Mouse (Mus musculus) liver, adult 2 months (tissue): ENCODE measurements around the gene Dusp19. TPM values are rescaled to one million over a fixed set of nuclear protein-coding genes. Genes with fewer than 3 reads are reported as not detected.
A peak's percentile ranks its signal among the peaks of the same experiment; 100 is the strongest.

Experiments
- DNase-seq: peaks from one replicate; pipeline ENCODE4 v3.0.0-alpha.2; 2011; ENCODE audit warnings: low read depth, low spot score; ENCODE audit errors: extremely low read depth
- H3K27ac ChIP-seq: fragments of 200-500 bp; replicated peaks from 2 replicates; pipeline ENCODE4 v1.5.1; 2012; ENCODE audit warnings: low read depth, mild to moderate bottlenecking, control low read depth, inconsistent platforms, low read length; ENCODE audit not compliant: insufficient read depth
- H3K27me3 ChIP-seq: fragments of 200-500 bp; 2 replicates; pipeline ENCODE4 v1.6.1; 2012; ENCODE audit warnings: mild to moderate bottlenecking, moderate library complexity, low read length, inconsistent platforms; ENCODE audit not compliant: control insufficient read depth, insufficient read depth
- H3K36me3 ChIP-seq: fragments of 200-500 bp; 2 replicates; pipeline ENCODE4 v1.6.1; 2012; ENCODE audit warnings: low read length, inconsistent platforms; ENCODE audit not compliant: control insufficient read depth, insufficient read depth
- H3K4me1 ChIP-seq: fragments of 200-500 bp; 2 replicates; pipeline ENCODE4 v1.6.1; 2011; ENCODE audit warnings: low read length; ENCODE audit not compliant: control insufficient read depth, insufficient read depth
- H3K4me3 ChIP-seq: fragments of 200-500 bp; 2 replicates; pipeline ENCODE4 v1.5.1; 2011; ENCODE audit warnings: low read depth, mild to moderate bottlenecking, control low read depth, low read length, moderate library complexity; ENCODE audit not compliant: insufficient read depth
- H3K79me2 ChIP-seq: fragments of 200-500 bp; 2 replicates; pipeline ENCODE4 v1.6.1; 2012; ENCODE audit warnings: inconsistent platforms, mild to moderate bottlenecking, low read length, moderate library complexity; ENCODE audit not compliant: control insufficient read depth, insufficient read depth
- H3K9ac ChIP-seq: fragments of 200-500 bp; 2 replicates; pipeline ENCODE4 v1.6.1; 2012; ENCODE audit warnings: low read depth, mild to moderate bottlenecking, control low read depth, inconsistent platforms, low read length
- CTCF ChIP-seq: fragments of 200-500 bp; IDR thresholded peaks from 2 replicates; pipeline ENCODE4 v1.5.1; 2011; ENCODE audit warnings: low read depth, low read length, control low read depth
- POLR2A ChIP-seq: fragments of 200-500 bp; IDR thresholded peaks from 2 replicates; pipeline ENCODE4 v1.6.1; 2011; ENCODE audit warnings: low read length, control low read depth; ENCODE audit not compliant: insufficient read depth; ENCODE audit errors: extremely low read depth
- WGBS: fragments of 180-500 bp; shearing (Covaris S2); methylation state at CpG from one replicate; pipeline ENCODE4 v1.1.7; 2018; 5-methylcytosine and 5-hydroxymethylcytosine counted together
- polyA plus RNA-seq: library from polyadenylated mRNA; depleted of rRNA; stranded (reverse); fragments of >200 nt; gene quantifications from 2 replicates; pipeline ENCODE4 v1.2.3, GENCODE M21; 2012; rRNA removed
- total RNA-seq: library from RNA; depleted of rRNA; stranded (reverse); fragments of >200 nt; gene quantifications from 2 replicates; pipeline ENCODE4 v1.2.3, GENCODE M21; 2014; rRNA removed

Dusp19 gene
- 10.3 and 12.6 TPM in 2 replicates for total RNA-seq
- polyA plus RNA-seq = 3.4 and 3.5 TPM in 2 replicates

- Histone ChIP-seq H3K27me3 (no peaks in the 10 kb centered on the region), H3K4me3 (peak within 1 kb of the TSS; percentile 56), H3K36me3 (peaks cover 2% of the 10 kb centered on the region; the same call in 1 of the 2 replicates), H3K79me2 (no peaks in the 10 kb centered on the region), H3K9ac (peak within 1 kb of the TSS; percentile 56), H3K27ac (peak within 1 kb of the TSS; percentile 35; the same call in 1 of the 2 replicates), H3K4me1 (peaks cover 3% of the 10 kb centered on the region; the same call in 1 of the 2 replicates)
- no peak for TF ChIP-seq CTCF
- TF ChIP-seq POLR2A = peak; percentile 74; the same call in 1 of the 2 replicates
- peak; percentile 80 for DNase-seq
- WGBS = under 1% methylated on average over 21 of the region's 21 CpGs
Measured at GRCm38 (mm10) chr2:80616854-80617737, at the start of gene Dusp19, which contains the start of gene Nup35. Dusp19 (plus strand) TSS chr2:80617045. Nup35 (plus strand) TSS chr2:80617236.

- TF ChIP-seq CTCF (no peak), POLR2A (no peak)
Measured at GRCm38 (mm10) chr2:80567411-80567810, 49.4 kb upstream of the Dusp19 start.

GRCm38 (mm10) chr2:80570656-80571055, 46.2 kb upstream of the Dusp19 start:
- no peak for DNase-seq
- Histone ChIP-seq H3K4me3 (no peak overlapping the region), H3K79me2 (peaks cover 17% of the 10 kb centered on the region), H3K9ac (no peak overlapping the region), H3K36me3 (no peaks in the 10 kb centered on the region), H3K27ac (no peak overlapping the region), H3K4me1 (peaks cover 1% of the 10 kb centered on the region), H3K27me3 (no peaks in the 10 kb centered on the region)
- 75% methylated on average over 4 of the region's 4 CpGs for WGBS
- no peak for TF ChIP-seq CTCF
- no peak for TF ChIP-seq POLR2A

More at GRCm38 (mm10) chr2:80567411-80567810, 49.4 kb upstream of the Dusp19 start:
- 65% methylated on average over 4 of the region's 4 CpGs for WGBS
- no peak for DNase-seq
- Histone ChIP-seq H3K9ac (no peak overlapping the region), H3K27me3 (no peaks in the 10 kb centered on the region), H3K79me2 (peaks cover 10% of the 10 kb centered on the region; the same call in 1 of the 2 replicates), H3K27ac (no peak overlapping the region), H3K4me1 (peaks cover 5% of the 10 kb centered on the region; the same call in 1 of the 2 replicates), H3K4me3 (no peak overlapping the region), H3K36me3 (no peaks in the 10 kb centered on the region; the same call in 1 of the 2 replicates)

- Histone ChIP-seq H3K36me3 (no peaks in the 10 kb centered on the region), H3K79me2 (peaks cover 38% of the 10 kb centered on the region), H3K4me3 (no peak overlapping the region), H3K27ac (0 out of 2 replicates have a peak overlapping the region, but pooled peaks have one; percentile 41), H3K4me1 (peaks cover 13% of the 10 kb centered on the region), H3K27me3 (no peaks in the 10 kb centered on the region), H3K9ac (no peak overlapping the region)
- TF ChIP-seq CTCF (no peak), POLR2A (no peak)
- DNase-seq = peak; percentile 89
- WGBS = 90% methylated on average over 1 of the region's 1 CpGs
Measured at GRCm38 (mm10) chr2:80577286-80577685, 39.6 kb upstream of the Dusp19 start.

GRCm38 (mm10) chr2:80579253-80579891, 37.5 kb upstream of the Dusp19 start:
- DNase-seq = no peak
- no peak for TF ChIP-seq POLR2A
- no peak for TF ChIP-seq CTCF
- WGBS = 32% methylated on average over 6 of the region's 6 CpGs
- H3K27ac ChIP-seq = no peak overlapping the region
- H3K36me3 ChIP-seq = no peaks in the 10 kb centered on the region
- peaks cover 31% of the 10 kb centered on the region for H3K79me2 ChIP-seq
- H3K4me1 ChIP-seq = peaks cover 11% of the 10 kb centered on the region
- no peaks in the 10 kb centered on the region for H3K27me3 ChIP-seq
- peak overlapping the region; percentile 37; the same call in 1 of the 2 replicates for H3K4me3 ChIP-seq
- no peak overlapping the region for H3K9ac ChIP-seq
